Mouse (Mus musculus) G1E (cell line): ENCODE results near the gene Gm156. TPM values are rescaled to one million over a fixed set of nuclear protein-coding genes. Genes with fewer than 3 reads are reported as not detected.
"Not testable (repeated sequence)": the region's sequence is repeated elsewhere in the genome, so short reads cannot be mapped to it uniquely, and the experiment has no call there.

ENCODE experiments used
- ATAC-seq: 2 replicates; pipeline ENCODE4 v1.8.0; 2016; ENCODE audit warnings: mild to moderate bottlenecking; ENCODE audit not compliant: insufficient number of reproducible peaks, poor library complexity, low FRiP score, severe bottlenecking; ENCODE audit errors: extremely low read depth
- DNase-seq: peaks from one replicate; pipeline ENCODE4 v3.0.0; 2012; ENCODE audit warnings: low spot score
- H3K27me3 ChIP-seq: 2 replicates; pipeline ENCODE4 v1.6.1; 2012; ENCODE audit warnings: mild to moderate bottlenecking, low read length, inconsistent platforms; ENCODE audit not compliant: insufficient read depth
- H3K36me3 ChIP-seq: replicated peaks from 2 replicates; pipeline ENCODE3; 2012; ENCODE audit warnings: mild to moderate bottlenecking, inconsistent platforms
- H3K4me1 ChIP-seq: 2 replicates; pipeline ENCODE4 v1.6.1; 2012; ENCODE audit warnings: low read depth, low read length, inconsistent platforms, mixed read lengths; ENCODE audit not compliant: insufficient read depth
- H3K4me3 ChIP-seq: 2 replicates; pipeline ENCODE4 v1.5.1; 2012; ENCODE audit warnings: low read depth, mild to moderate bottlenecking, inconsistent platforms, low read length, moderate library complexity, mixed read lengths
- H3K9me3 ChIP-seq: replicated peaks from 2 replicates; pipeline ENCODE4 v1.6.1; 2012; ENCODE audit warnings: inconsistent platforms
- CTCF ChIP-seq: IDR thresholded peaks from 2 replicates; pipeline ENCODE4 v1.5.1; 2012; ENCODE audit warnings: low read depth, low read length, inconsistent platforms, mixed read lengths
- GATA1 ChIP-seq: IDR thresholded peaks from 2 replicates; pipeline ENCODE4 v1.6.1; 2012; ENCODE audit warnings: borderline replicate concordance, low read length, inconsistent platforms, mixed read lengths
- GATA2 ChIP-seq: IDR thresholded peaks from 2 replicates; pipeline ENCODE4 v1.6.1; 2012; ENCODE audit warnings: low read depth, low read length, inconsistent platforms, borderline replicate concordance
- POLR2AphosphoS5 ChIP-seq: IDR thresholded peaks from 2 replicates; pipeline ENCODE4 v1.6.1; 2012; ENCODE audit warnings: low read depth, low read length, inconsistent platforms; ENCODE audit not compliant: insufficient replicate concordance
- TAL1 ChIP-seq: conservative IDR thresholded peaks from 2 replicates; pipeline ENCODE4 v1.6.1; 2012; ENCODE audit warnings: low read depth, low read length, inconsistent platforms, mixed read lengths
- polyA plus RNA-seq: library from polyadenylated mRNA; stranded (reverse); fragments of >175 nt; gene quantifications from 2 replicates; pipeline ENCODE4 v1.2.3, GENCODE M21; 2012
- total RNA-seq, 2 experiments: library from RNA; stranded (forward) in 1 of 2; stranded (reverse) in 1 of 2; fragments of 200-1000 nt in 1 of 2; fragments of >200 nt in 1 of 2; fragmentation: Nextera tagmentation in 1 of 2; gene quantifications; 2 replicates each; pipeline ENCODE4 v1.2.3; 2014 to 2017

Gm156 gene
- total RNA-seq (2014; fragmentation: Nextera tagmentation) = not detected in 2 replicates
- total RNA-seq (2017) = 0.29 TPM in 1 of 2 replicates, not detected in the other
- not detected in 2 replicates for polyA plus RNA-seq

DNA sequence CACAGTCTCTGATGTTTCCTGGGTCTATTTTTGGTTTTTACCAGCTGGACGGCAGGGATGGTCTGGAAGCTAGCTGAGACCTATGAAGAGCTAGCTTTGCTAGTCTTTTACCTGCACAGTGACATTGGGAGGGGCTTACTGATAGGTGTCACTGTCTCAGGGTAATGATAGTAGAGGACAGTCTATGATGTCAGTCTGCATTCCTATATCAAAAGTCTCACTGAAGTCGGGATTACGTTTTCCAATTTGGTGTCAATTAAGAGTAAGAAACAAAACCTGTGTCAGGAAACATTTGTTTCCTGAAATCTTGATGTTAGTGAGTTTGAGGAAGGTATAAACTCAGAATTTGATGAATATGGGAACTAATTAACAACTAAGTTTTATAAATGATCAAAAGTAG lies at the start of gene Gm156:
TSS of gene Gm156 (minus strand) at position 101 of the 400 bp plus-strand sequence.
- not testable (repeated sequence) for H3K4me3 ChIP-seq, H3K36me3 ChIP-seq, H3K4me1 ChIP-seq, ATAC-seq, DNase-seq, H3K9me3 ChIP-seq, H3K27me3 ChIP-seq

DNA sequence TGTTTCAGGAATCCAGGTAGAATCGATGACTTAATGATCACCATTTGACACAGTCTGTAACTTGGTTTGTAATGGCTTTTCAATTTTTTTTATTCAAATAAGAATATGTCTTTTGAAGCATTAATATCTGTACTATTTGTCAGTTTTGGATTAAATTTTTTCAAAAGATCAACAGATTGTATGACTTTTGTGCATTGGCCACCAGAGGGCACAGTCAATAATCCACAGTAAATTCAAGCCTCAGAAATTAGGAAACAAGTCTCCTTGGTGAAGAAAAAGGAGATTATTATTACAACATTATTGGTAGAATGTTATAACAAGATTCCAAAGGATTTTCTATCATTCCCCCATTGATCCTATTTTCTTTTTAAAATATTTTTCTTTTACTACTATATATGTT lies 41.5 kb upstream of the Gm156 start:
- ATAC-seq (no peak), DNase-seq (no peak)
- Histone ChIP-seq H3K27me3 (no peaks in the 10 kb centered on the region), H3K36me3 (no peaks in the 10 kb centered on the region), H3K4me3 (no peak overlapping the region), H3K4me1 (no peaks in the 10 kb centered on the region), H3K9me3 (no peaks in the 10 kb centered on the region)
- TF ChIP-seq CTCF = no peak
- no peak for TF ChIP-seq GATA1
- TF ChIP-seq POLR2AphosphoS5 = no peak

DNA sequence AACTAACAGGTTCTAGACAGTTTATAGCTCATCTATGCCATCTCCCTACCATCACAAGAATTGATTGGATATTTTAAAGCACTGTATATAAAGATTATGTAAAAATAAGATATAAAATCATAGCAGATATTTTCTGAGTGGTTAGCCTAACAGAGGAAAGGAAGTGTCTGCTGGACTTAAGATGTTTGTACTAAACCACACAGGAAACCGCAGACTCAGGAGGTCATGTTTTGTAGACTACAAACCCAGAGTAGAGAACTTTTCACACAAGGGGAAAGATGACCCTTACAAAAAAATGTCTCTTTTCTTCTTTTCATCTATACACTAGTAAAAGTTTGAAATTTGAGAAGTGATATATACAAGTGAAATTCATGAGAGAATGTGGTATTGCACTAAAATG lies 39.9 kb upstream of the Gm156 start:
- Histone ChIP-seq H3K4me1 (no peaks in the 10 kb centered on the region), H3K27me3 (no peaks in the 10 kb centered on the region), H3K4me3 (no peak overlapping the region), H3K36me3 (no peaks in the 10 kb centered on the region), H3K9me3 (peaks cover 5% of the 10 kb centered on the region)
- DNase-seq (no peak), ATAC-seq (no peak)
- TF ChIP-seq CTCF (no peak), GATA1 (no peak), TAL1 (no peak), GATA2 (no peak), POLR2AphosphoS5 (no peak)

DNA sequence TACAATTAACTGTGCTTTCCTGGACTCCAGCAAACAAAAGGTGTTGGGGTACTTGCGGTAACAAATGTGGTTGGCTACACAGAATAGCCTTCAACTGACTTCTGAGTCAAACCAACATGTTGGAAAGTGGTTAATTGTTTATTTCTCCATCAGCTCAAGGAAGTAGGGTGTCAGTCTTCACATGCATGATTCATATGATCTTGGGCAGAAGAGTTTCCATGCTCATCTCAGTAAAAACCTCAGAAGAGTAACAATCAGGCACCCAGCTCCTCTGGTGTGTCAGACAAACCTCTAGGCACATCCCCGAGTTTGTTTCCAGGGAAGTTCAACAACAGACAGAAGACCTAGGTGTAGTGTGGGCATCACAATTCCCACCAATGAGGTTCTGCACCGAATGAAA lies 33.7 kb upstream of the Gm156 start:
- Histone ChIP-seq H3K4me1 (no peaks in the 10 kb centered on the region), H3K9me3 (peaks cover 8% of the 10 kb centered on the region), H3K4me3 (no peak overlapping the region), H3K36me3 (no peaks in the 10 kb centered on the region), H3K27me3 (no peaks in the 10 kb centered on the region)
- DNase-seq (no peak), ATAC-seq (no peak)
- TF ChIP-seq CTCF (no peak), TAL1 (no peak), POLR2AphosphoS5 (no peak), GATA1 (no peak), GATA2 (no peak)

DNA sequence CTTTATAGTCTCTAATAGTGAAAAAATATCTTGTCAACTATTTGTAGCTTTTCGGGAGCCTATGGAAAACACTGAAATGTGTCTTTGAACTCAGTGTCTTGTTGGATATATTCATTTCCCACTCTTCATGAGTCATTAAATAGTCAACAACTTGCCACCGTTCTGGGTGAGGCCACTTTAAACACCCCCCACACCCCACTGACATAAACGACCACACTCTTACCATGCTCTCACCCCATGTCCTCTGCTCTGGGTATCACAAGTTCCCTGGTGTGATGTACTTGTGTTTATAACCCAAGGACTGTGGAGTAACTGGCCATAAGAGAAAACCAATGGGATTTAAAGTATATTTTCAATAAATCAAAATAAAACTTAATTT lies 36.4 kb downstream of the Gm156 start:
- no peaks in the 10 kb centered on the region for H3K27me3 ChIP-seq
- H3K4me3 ChIP-seq = no peak overlapping the region
- DNase-seq = no peak
- TF ChIP-seq TAL1 (no peak), GATA1 (no peak), CTCF (no peak), GATA2 (no peak), POLR2AphosphoS5 (no peak)
- H3K36me3 ChIP-seq = no peaks in the 10 kb centered on the region
- peaks cover 9% of the 10 kb centered on the region for H3K9me3 ChIP-seq
- no peak for ATAC-seq
- no peaks in the 10 kb centered on the region for H3K4me1 ChIP-seq

DNA sequence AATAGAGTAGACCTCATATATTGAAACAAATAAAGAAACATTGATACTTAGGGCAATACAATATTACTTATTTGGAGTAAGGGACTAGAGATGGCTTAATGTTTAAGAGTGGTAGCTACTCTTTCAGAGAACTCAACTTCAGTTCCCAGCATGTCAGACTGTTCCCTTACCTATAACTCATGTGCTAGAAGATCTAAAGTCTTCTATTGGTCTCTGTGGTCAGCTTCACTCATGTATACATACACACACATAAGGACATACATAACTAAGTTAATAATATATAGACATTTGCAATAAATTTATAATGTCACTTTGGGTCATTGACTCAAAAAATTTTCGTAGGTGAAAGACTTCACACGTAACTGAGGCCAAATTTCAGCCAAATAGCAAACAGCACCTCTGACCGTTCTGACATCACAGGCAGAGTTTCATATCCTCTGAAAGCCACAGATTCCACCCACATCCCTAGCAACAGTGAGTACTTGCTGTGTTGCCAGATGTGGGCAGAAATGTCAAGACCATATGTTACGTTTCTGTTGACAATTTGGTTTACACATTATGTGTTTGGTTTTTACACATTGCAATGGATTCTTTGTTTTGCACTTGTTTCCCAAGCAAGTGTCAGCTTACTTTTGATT lies 36.9 kb downstream of the Gm156 start:
- ATAC-seq (no peak), DNase-seq (no peak)
- Histone ChIP-seq H3K4me3 (no peak overlapping the region), H3K36me3 (no peaks in the 10 kb centered on the region), H3K4me1 (no peaks in the 10 kb centered on the region), H3K27me3 (no peaks in the 10 kb centered on the region), H3K9me3 (peaks cover 9% of the 10 kb centered on the region)
- no peak for TF ChIP-seq POLR2AphosphoS5
- TF ChIP-seq TAL1 = no peak
- no peak for TF ChIP-seq GATA1
- TF ChIP-seq GATA2 = no peak
- no peak for TF ChIP-seq CTCF

DNA sequence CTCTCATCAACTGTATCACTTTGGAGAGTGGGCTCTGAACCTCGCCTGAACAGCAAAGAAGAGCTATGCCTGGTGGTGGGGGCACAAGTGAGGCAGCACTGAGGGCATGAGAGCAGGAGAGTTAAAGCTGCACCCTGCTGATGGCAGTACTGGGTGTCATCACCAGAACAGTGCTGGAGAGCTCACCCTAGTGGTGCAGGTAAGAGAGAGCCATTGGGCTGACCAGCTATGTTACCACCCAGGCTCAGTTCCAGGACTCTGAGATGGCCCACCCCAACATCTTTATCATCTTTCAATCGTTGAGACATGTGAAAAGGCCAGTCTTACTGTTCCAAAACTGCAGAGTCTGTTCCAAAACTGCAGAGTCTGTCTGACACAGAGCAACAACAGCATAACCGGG lies 37.9 kb downstream of the Gm156 start:
- no peaks in the 10 kb centered on the region for H3K27me3 ChIP-seq
- H3K4me1 ChIP-seq = no peaks in the 10 kb centered on the region
- no peak for DNase-seq
- H3K4me3 ChIP-seq = no peak overlapping the region
- ATAC-seq = no peak
- TF ChIP-seq POLR2AphosphoS5 (no peak), CTCF (no peak), TAL1 (no peak), GATA2 (no peak), GATA1 (no peak)
- H3K36me3 ChIP-seq = no peaks in the 10 kb centered on the region
- H3K9me3 ChIP-seq = peaks cover 9% of the 10 kb centered on the region
